Mouse (Mus musculus): ENCODE results near the gene Aebp2. TPM values are rescaled to one million over a fixed set of nuclear protein-coding genes. Genes with fewer than 3 reads are reported as not detected.

The Aebp2 gene
- polyA plus RNA-seq, 1 experiment: 0.51 TPM

DNA sequence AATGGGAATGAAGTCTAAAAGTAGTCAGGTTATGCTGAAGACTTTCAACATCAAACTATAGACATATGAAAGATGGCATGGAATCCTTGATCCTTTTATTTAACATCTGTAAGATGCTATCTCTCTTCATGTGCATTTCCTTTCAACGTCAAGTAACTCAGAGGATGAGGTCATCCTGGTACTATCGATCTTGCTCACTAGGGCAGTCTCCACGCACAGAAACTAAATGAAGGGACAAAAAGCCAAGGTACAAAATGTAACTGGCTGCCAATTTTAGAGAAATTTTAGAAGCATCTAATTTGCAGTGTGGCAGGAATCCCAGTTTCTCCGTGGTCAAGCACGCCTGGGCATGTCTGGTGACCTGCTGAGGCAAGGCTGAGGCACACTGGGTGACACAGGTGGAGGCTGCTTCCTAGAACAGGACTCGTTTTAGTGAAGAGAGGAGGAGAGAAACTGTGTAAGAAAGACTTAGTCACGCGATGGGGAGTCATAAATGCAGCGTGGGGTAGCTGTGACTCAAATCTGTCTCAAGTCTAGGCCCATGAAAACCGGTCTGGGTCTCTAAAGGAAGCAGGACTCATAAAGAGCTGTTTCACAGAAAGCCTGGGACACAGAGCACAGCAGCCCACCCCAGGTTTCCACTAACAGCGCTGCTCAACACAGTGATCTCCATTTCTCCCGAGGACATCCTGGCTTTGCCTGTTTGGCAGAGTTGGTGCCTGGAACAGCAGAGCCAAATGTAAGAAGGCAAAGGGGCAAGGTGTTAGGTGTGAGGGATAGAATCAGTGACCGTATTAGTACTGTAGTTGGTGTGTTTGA, 1.7 kb upstream of the Aebp2 start:
- Histone ChIP-seq H3K9me3 (ENCODE audit: control insufficient read depth, low read length) (no peaks in the 10 kb centered on the region), H3K27me3 (ENCODE audit: control insufficient read depth) (peaks cover 5% of the 10 kb centered on the region; the same call in 1 of the 2 replicates), H3K4me1 (ENCODE audit: control insufficient read depth) (peaks cover 29% of the 10 kb centered on the region), H3K4me3 (replicated peaks) (no peak overlapping the region), H3K36me3 (ENCODE audit: control insufficient read depth) (no peaks in the 10 kb centered on the region)
- TF ChIP-seq GATA1 (IDR thresholded peaks at IDR 0.05; ENCODE audit: low read length): no peak
- TF ChIP-seq TAL1 (IDR thresholded peaks at IDR 0.05; ENCODE audit: low read length): no peak

DNA sequence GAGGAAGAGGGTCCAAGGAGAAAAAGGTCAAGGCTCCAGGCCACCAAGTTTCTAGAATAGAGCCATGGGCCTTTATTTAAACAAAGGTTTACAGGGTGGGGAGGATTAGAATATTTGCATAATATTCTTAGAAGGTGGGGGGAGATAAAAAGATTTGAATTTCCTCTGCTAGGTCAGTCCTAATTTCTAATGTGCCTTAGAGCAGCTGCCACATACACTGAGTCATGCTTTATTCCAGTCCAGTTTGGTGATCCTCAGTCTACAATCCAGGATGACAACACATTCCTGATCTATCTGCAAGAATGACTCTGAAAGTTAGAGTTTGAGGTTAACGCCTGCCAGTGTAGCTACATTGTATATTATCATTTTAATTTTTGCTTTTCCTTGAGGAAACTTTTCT, 841 bp upstream of the Aebp2 start:
- no peaks in the 10 kb centered on the region for H3K9me3 ChIP-seq (ENCODE audit: control insufficient read depth, low read length)
- peaks cover 5% of the 10 kb centered on the region; the same call in 1 of the 2 replicates for H3K27me3 ChIP-seq (ENCODE audit: control insufficient read depth)
- TF ChIP-seq TAL1 (IDR thresholded peaks at IDR 0.05; ENCODE audit: low read length) (no peak), GATA1 (IDR thresholded peaks at IDR 0.05; ENCODE audit: low read length) (no peak)
- no peak overlapping the region for H3K4me3 ChIP-seq (replicated peaks)
- H3K36me3 ChIP-seq (ENCODE audit: control insufficient read depth): no peaks in the 10 kb centered on the region; the same call in 1 of the 2 replicates
- H3K4me1 ChIP-seq (ENCODE audit: control insufficient read depth): peaks cover 37% of the 10 kb centered on the region

DNA sequence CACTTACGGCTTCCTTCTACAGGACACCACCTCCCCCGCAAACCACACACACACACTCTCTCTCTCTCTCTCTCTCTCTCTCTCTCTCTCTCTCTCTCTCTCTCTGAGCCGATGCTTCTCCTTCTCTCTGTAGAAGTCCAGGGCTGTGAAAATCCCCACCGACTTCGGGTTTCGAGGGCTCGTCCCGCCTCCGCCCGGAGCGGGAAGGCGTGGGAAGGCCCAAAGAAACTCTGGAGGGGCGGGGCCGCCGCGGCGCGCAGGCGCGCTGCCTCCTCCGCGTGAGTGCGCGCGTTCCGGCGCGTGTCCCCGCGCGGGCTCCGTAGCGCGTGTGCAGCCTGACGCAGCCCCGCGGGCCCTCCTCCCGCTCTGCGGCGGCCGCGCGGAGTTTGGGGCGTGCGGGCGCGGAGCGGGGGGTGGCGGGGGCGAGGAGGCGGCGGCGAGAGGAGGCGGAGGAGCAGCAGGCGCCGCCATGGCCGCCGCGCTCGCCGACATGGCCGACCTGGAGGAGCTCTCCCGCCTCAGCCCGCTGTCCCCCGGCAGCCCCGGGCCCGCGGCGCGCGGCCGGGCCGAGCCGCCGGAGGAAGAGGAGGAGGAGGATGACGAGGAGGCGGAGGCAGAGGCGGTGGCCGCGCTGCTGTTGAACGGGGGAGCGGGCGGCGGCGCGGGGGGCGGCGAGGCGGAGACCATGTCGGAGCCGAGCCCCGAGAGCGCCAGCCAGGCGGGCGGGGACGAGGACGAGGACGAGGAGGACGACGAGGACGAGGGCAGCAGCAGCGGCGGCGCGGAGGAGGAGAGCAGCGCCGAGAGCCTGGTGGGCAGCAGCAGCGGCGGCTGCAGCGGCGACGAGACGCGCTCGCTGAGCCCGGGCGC, 998 bp downstream of the Aebp2 start:
- Histone ChIP-seq H3K4me1 (ENCODE audit: control insufficient read depth) (peaks cover 39% of the 10 kb centered on the region), H3K9me3 (ENCODE audit: control insufficient read depth, low read length) (no peaks in the 10 kb centered on the region), H3K27me3 (ENCODE audit: control insufficient read depth) (peaks cover 5% of the 10 kb centered on the region; the same call in 1 of the 2 replicates), H3K36me3 (ENCODE audit: control insufficient read depth) (no peaks in the 10 kb centered on the region; the same call in 1 of the 2 replicates), H3K4me3 (replicated peaks) (peak overlapping the region; percentile 97)
- TF ChIP-seq GATA1 (IDR thresholded peaks at IDR 0.05; ENCODE audit: low read length) (no peak), TAL1 (IDR thresholded peaks at IDR 0.05; ENCODE audit: low read length) (no peak)

DNA sequence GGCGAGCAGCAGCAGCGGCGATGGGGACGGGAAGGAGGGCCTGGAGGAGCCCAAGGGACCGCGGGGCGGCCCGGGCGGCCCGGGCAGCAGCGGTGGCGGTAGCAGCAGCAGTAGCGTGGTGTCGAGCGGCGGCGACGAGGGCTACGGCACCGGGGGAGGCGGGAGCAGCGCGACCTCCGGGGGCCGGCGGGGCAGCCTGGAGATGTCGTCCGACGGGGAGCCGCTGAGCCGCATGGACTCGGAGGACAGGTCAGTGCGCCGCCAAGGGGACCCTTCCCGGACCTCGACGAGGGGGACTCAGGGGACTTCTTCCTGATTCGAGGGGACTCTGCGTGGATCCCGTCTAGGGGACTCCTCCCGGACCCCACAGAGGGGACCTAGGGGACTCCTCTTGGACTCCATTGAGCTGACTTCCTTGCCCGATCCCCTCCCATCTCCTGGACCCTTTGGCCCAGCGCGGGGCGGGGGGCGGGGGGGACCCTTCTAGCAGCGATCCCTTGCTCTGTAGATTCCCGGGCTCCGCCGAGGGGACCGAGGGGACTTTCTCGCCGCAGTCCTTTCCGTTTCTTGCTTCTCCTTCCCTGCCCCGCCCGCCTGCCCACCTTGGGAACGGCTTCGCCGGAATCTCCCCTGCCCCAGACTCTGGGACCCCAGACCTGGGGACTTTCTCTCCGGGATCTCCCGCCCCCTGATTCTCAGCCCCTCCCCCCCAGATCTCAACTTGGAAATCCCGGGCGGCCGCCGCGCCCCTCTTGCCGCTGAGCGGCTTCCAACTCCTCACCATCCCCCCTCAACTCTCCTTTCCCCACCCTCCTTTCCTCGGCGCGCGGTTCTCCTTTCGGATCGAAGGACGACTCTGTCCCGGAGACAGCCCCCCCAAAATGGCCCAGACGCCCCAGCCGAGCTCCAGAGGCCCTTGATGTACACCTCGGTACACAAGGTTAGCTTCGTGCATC, 1.9 kb downstream of the Aebp2 start:
- peaks cover 39% of the 10 kb centered on the region for H3K4me1 ChIP-seq (ENCODE audit: control insufficient read depth)
- no peaks in the 10 kb centered on the region; the same call in none of the 2 replicates for H3K36me3 ChIP-seq (ENCODE audit: control insufficient read depth)
- H3K4me3 ChIP-seq (replicated peaks): peak overlapping the region; percentile 97
- no peaks in the 10 kb centered on the region for H3K9me3 ChIP-seq (ENCODE audit: control insufficient read depth, low read length)
- TF ChIP-seq GATA1 (IDR thresholded peaks at IDR 0.05; ENCODE audit: low read length) (no peak), TAL1 (IDR thresholded peaks at IDR 0.05; ENCODE audit: low read length) (no peak)
- peaks cover 5% of the 10 kb centered on the region; the same call in 1 of the 2 replicates for H3K27me3 ChIP-seq (ENCODE audit: control insufficient read depth)

DNA sequence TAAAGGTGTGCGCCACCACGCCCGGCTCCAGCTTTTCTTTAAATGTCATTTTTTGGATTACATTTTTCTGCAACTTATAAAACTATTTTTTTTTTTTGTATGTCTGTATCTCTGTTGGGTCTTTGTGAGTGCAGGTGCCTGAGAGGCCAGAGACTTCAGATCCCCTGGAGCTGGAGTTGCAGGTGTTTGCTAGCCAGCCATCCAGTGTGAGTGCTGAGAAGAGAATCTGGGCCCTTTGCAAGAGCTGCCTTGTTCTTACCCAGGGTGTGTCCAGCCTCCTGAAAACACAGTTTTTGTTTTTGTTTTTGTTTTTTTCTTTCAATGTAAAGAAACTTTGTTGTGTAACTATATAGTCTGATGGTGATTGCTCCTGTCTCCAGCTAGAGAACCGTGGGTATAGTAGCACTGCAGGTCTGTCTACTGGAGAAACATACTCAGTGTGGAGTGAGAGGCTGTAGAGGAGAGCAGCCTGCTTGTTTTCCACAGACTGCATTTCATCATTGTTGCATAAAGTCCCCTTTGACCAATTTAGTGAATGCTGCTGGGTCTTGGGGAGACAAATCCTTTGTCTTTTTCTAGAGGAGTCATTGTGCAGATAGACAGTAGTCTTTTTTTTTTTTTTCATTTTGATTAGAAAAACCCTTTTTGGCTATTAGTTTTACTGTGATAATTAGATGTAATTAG, 6.9 kb downstream of the Aebp2 start:
- Histone ChIP-seq H3K9me3 (ENCODE audit: control insufficient read depth, low read length) (no peaks in the 10 kb centered on the region), H3K4me1 (ENCODE audit: control insufficient read depth) (peaks cover 25% of the 10 kb centered on the region), H3K4me3 (replicated peaks) (no peak overlapping the region), H3K36me3 (ENCODE audit: control insufficient read depth) (peaks cover 11% of the 10 kb centered on the region), H3K27me3 (ENCODE audit: control insufficient read depth) (no peaks in the 10 kb centered on the region)
- no peak for TF ChIP-seq GATA1 (IDR thresholded peaks at IDR 0.05; ENCODE audit: low read length)
- TF ChIP-seq TAL1 (IDR thresholded peaks at IDR 0.05; ENCODE audit: low read length): no peak

DNA sequence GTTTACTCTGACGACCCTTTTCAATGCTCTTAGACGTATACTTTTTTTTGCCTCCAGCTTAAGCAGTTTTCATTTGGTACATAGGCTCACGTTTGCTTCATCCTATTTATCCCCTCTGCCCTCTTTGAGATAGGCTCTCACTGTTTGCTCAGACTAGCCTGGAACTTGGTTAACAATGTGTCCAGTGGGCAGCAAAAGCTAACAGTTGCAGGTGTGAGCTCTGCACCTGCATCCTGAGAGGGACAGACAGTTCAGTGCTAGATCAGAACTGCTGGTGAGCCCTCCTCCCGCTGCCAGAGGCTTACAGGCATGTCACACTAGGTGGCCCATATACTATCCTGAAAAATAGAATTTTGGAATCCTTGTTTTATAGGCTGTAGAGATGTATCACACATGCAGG, 7.8 kb downstream of the Aebp2 start:
- H3K9me3 ChIP-seq (ENCODE audit: control insufficient read depth, low read length): no peaks in the 10 kb centered on the region
- peaks cover 14% of the 10 kb centered on the region for H3K36me3 ChIP-seq (ENCODE audit: control insufficient read depth)
- H3K27me3 ChIP-seq (ENCODE audit: control insufficient read depth): no peaks in the 10 kb centered on the region
- peaks cover 15% of the 10 kb centered on the region for H3K4me1 ChIP-seq (ENCODE audit: control insufficient read depth)
- H3K4me3 ChIP-seq (replicated peaks): no peak overlapping the region
- no peak for TF ChIP-seq TAL1 (IDR thresholded peaks at IDR 0.05; ENCODE audit: low read length)
- TF ChIP-seq GATA1 (IDR thresholded peaks at IDR 0.05; ENCODE audit: low read length): no peak

DNA sequence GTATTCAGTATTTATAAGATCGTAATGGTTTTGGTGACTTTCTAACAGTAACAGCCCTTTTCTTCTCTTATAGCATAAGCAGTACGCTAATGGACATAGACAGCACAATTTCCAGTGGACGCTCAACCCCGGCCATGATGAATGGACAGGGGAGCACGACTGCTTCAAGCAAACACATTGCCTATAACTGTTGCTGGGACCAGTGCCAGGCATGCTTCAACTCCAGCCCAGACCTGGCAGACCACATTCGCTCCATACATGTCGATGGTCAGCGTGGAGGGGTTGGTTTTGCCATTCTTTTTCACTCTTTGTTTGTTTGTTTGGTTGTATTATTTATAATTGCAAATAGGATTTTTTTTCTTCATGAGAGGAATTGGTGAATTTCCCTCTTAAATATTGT, 11.2 kb downstream of the Aebp2 start:
- peaks cover 40% of the 10 kb centered on the region for H3K36me3 ChIP-seq (ENCODE audit: control insufficient read depth)
- H3K4me1 ChIP-seq (ENCODE audit: control insufficient read depth): no peaks in the 10 kb centered on the region
- no peak overlapping the region for H3K4me3 ChIP-seq (replicated peaks)
- no peaks in the 10 kb centered on the region for H3K9me3 ChIP-seq (ENCODE audit: control insufficient read depth, low read length)
- no peak for TF ChIP-seq GATA1 (IDR thresholded peaks at IDR 0.05; ENCODE audit: low read length)
- TF ChIP-seq TAL1 (IDR thresholded peaks at IDR 0.05; ENCODE audit: low read length): no peak
- no peaks in the 10 kb centered on the region for H3K27me3 ChIP-seq (ENCODE audit: control insufficient read depth)

DNA sequence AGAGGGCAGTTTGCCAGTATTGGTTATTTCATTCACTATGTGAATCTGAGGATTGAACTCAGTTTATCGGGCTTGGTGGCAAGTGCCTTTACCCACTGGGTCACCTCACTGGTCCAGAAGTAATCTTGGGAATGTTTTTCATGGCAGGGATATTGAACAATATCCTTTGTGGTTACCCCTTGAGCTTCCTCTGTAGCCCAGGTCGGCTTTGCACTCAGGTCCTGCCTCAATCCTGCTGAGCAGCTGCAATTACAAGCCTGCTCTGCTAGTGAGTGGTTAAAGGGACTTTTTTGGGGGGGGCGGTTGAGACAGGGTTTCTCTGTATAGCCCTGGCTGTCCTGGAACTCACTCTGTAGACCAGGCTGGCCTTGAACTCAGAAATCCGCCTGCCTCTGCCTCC, 13.8 kb downstream of the Aebp2 start:
- Histone ChIP-seq H3K4me1 (ENCODE audit: control insufficient read depth) (no peaks in the 10 kb centered on the region), H3K27me3 (ENCODE audit: control insufficient read depth) (no peaks in the 10 kb centered on the region)

More for the DNA sequence above, 13.8 kb downstream of the Aebp2 start:
- TF ChIP-seq GATA1 (IDR thresholded peaks at IDR 0.05; ENCODE audit: low read length) (no peak), TAL1 (IDR thresholded peaks at IDR 0.05; ENCODE audit: low read length) (no peak)
- Histone ChIP-seq H3K9me3 (ENCODE audit: control insufficient read depth, low read length) (no peaks in the 10 kb centered on the region), H3K4me3 (replicated peaks) (no peak overlapping the region), H3K36me3 (ENCODE audit: control insufficient read depth) (peaks cover 61% of the 10 kb centered on the region)
